Mouse (Mus musculus) ZHBTc4 (cell line): Measurements from ENCODE around the gene Sppl2c.

ENCODE experiments used
- DNase-seq: peaks from one replicate; pipeline ENCODE4 v3.0.0-alpha.2; 2011; ENCODE audit warnings: low read depth, low spot score

The Sppl2c gene

GRCm38 (mm10) chr11:104186135-104186836 is at the start of gene Sppl2c:
Sppl2c (plus strand) TSS chr11:104186327.
- DNase-seq, result no peak

- no peak for DNase-seq
Observed at GRCm38 (mm10) chr11:104138976-104139375, 47.2 kb upstream of the Sppl2c start.

GRCm38 (mm10) chr11:104144930-104145329 is 41.2 kb upstream of the Sppl2c start:
- DNase-seq, result no peak

- DNase-seq, result no peak
Observed at GRCm38 (mm10) chr11:104148787-104149186, 37.3 kb upstream of the Sppl2c start.

- no peak for DNase-seq
Observed at GRCm38 (mm10) chr11:104150911-104151310, 35.2 kb upstream of the Sppl2c start.

- no peak for DNase-seq
Observed at GRCm38 (mm10) chr11:104154332-104154731, 31.8 kb upstream of the Sppl2c start.

GRCm38 (mm10) chr11:104154820-104155635 is 31.1 kb upstream of the Sppl2c start:
- peak; percentile 8 for DNase-seq

- no peak for DNase-seq
Observed at GRCm38 (mm10) chr11:104155899-104156298, 30.2 kb upstream of the Sppl2c start.

GRCm38 (mm10) chr11:104156391-104156790 is 29.7 kb upstream of the Sppl2c start:
- no peak for DNase-seq

GRCm38 (mm10) chr11:104157603-104158259 is 28.4 kb upstream of the Sppl2c start:
- peak; percentile 95 for DNase-seq

GRCm38 (mm10) chr11:104158260-104158907 is 27.7 kb upstream of the Sppl2c start:
- DNase-seq, result no peak

- no peak for DNase-seq
Observed at GRCm38 (mm10) chr11:104159769-104160272, 26.3 kb upstream of the Sppl2c start.

GRCm38 (mm10) chr11:104161153-104161552 is 25.0 kb upstream of the Sppl2c start:
- no peak for DNase-seq

GRCm38 (mm10) chr11:104164257-104164656 is 21.9 kb upstream of the Sppl2c start:
- DNase-seq, result no peak

GRCm38 (mm10) chr11:104171281-104171781 is 14.8 kb upstream of the Sppl2c start:
- peak; percentile 81 for DNase-seq

- DNase-seq, result peak; percentile 32
Observed at GRCm38 (mm10) chr11:104178893-104179292, 7.2 kb upstream of the Sppl2c start.

GRCm38 (mm10) chr11:104179804-104180203 is 6.3 kb upstream of the Sppl2c start:
- DNase-seq, result no peak

- DNase-seq, result no peak
Observed at GRCm38 (mm10) chr11:104182141-104182540, 4.0 kb upstream of the Sppl2c start.

- no peak for DNase-seq
Observed at GRCm38 (mm10) chr11:104186837-104187150, 667 bp downstream of the Sppl2c start.

- no peak for DNase-seq
Observed at GRCm38 (mm10) chr11:104187766-104188165, 1.6 kb downstream of the Sppl2c start.

GRCm38 (mm10) chr11:104190008-104190407 is 3.9 kb downstream of the Sppl2c start:
- DNase-seq, result no peak

GRCm38 (mm10) chr11:104195382-104195781 is 9.3 kb downstream of the Sppl2c start:
- DNase-seq, result no peak
